Comparison of ENCODE assay signal across 8 mouse cellular contexts in genomic region chr8:106415182-106415971, GRCm38 (mm10). TPM values are rescaled to one million over a fixed set of nuclear protein-coding genes. Genes with fewer than 3 reads are reported as not detected.
DNase-seq lines count a peak whose midpoint lies in the region; ATAC-seq and TF ChIP-seq lines count a peak whose summit lies in the region.

Zfp90 (plus strand) TSS chr8:106415327.

- peak within 1 kb of the TSS; percentile 98 for H3K9ac ChIP-seq in hindbrain, embryonic 15.5 days

- no peaks in the 10 kb centered on the region for H3K27me3 ChIP-seq in Patski
- H3K27me3 ChIP-seq in hindbrain, embryonic 15.5 days: no peaks in the 10 kb centered on the region

- CTCF ChIA-PET in Patski (lab: Charles Lee): interaction anchor here (0.6 to 2.7 kb wide), 11 partner anchors 10 to 227 kb away, joined by 3 to 10 read pairs (median 3); no protein-coding TSS in a partner anchor

- POLR2A ChIA-PET in Patski (lab: Charles Lee): interaction anchor here (0.6 to 2.1 kb wide), 4 partner anchors 13 to 1024 kb away, joined by 3 to 5 read pairs (median 4); no protein-coding TSS in a partner anchor

- H3K4me2 ChIP-seq in hindbrain, embryonic 15.5 days: peak within 1 kb of the TSS; percentile 69

- peaks cover 10% of the 10 kb centered on the region for H3K4me1 ChIP-seq in hindbrain, embryonic 15.5 days (replicated peaks)

- ATAC-seq in Patski: peak; percentile 85
- ATAC-seq in hindbrain, embryonic 15.5 days (ENCODE audit: low FRiP score, low read depth): peak; percentile 98

- in situ Hi-C loops in Patski (cut with MboI; ENCODE audit: low pct_unique_long_range_greater_than_20kb): loop anchor here (5.0 to 25.0 kb wide), 3 partner anchors 232 to 572 kb away; no protein-coding TSS in a partner anchor

- peak within 1 kb of the TSS; percentile 98 for H3K4me3 ChIP-seq in hindbrain, embryonic 15.5 days

- TF ChIP-seq CTCF in Patski (IDR thresholded peaks at IDR 0.05): peak; percentile 98

- DNase-seq in Patski (ENCODE audit: low read depth, low spot score): peak; percentile 71
- DNase-seq in cerebellum, postnatal 14 days: peak; percentile 97
- peak; percentile 87 to 92 for DNase-seq in frontal cortex, postnatal 25 days (ENCODE audit: low spot score in 2 of 2)
- peak; percentile 90 for DNase-seq in left cerebral cortex, adult 11 months (ENCODE audit: low spot score)
- peak; percentile 95 to 97 for DNase-seq in lung, postnatal 4 days
- peak; percentile 87 for DNase-seq in retina, postnatal 7 days (ENCODE audit: low read depth, low spot score)
- peak; percentile 85 for DNase-seq in urinary bladder, adult 2 months (ENCODE audit: low spot score)

- peaks cover 27% of the 10 kb centered on the region for H3K36me3 ChIP-seq in hindbrain, embryonic 15.5 days

- under 1% methylated on average over 46 of the region's 46 CpGs for WGBS in hindbrain, embryonic 15.5 days

- peak within 1 kb of the TSS; percentile 98 for H3K27ac ChIP-seq in hindbrain, embryonic 15.5 days (replicated peaks)

- no peaks in the 10 kb centered on the region for H3K9me3 ChIP-seq in hindbrain, embryonic 15.5 days

RNA-seq across cellular contexts. Expression of gene Zfp90, which starts in this region (rescaled TPM):
- polyA plus RNA-seq in Patski (2021): 17.5 TPM
- 39.1 and 40.7 TPM in 2 replicates for polyA plus RNA-seq in hindbrain, embryonic 15.5 days (2015; fragmentation: Nextera tagmentation; extraction: Ambion mirVana)
- polyA plus RNA-seq in urinary bladder, adult 2 months (2012; rRNA removed): 9.3 and 9.5 TPM in 2 replicates

Comparison
In these comparisons a context has a peak if more than half of its experiments do, and no peak if none do; other contexts are left out.
1. Peak in every context shown above with its lines: DNase-seq, ATAC-seq, H3K4me3 ChIP-seq and H3K27ac ChIP-seq.